Mouse (Mus musculus) neural tube, postnatal 0 days (tissue): ENCODE results near the gene Usp20. TPM values are rescaled to one million over a fixed set of nuclear protein-coding genes. Genes with fewer than 3 reads are reported as not detected.

Source experiments
- polyA plus RNA-seq: library from polyadenylated mRNA; unstranded; fragments of >200 nt; fragmentation: Nextera tagmentation; extraction: Ambion mirVana; gene quantifications from 2 replicates; pipeline ENCODE4 v1.2.1, GENCODE M21; 2015

Gene Usp20
- polyA plus RNA-seq = 29.9 and 32.1 TPM in 2 replicates

GRCm38 (mm10) chr2:30981790-30982513 lies at the start of gene Usp20, which contains the start of gene BC005624:
TSS of gene Usp20 (plus strand) at chr2:30982279.
TSS of gene BC005624 (minus strand) at chr2:30982201.

DNA sequence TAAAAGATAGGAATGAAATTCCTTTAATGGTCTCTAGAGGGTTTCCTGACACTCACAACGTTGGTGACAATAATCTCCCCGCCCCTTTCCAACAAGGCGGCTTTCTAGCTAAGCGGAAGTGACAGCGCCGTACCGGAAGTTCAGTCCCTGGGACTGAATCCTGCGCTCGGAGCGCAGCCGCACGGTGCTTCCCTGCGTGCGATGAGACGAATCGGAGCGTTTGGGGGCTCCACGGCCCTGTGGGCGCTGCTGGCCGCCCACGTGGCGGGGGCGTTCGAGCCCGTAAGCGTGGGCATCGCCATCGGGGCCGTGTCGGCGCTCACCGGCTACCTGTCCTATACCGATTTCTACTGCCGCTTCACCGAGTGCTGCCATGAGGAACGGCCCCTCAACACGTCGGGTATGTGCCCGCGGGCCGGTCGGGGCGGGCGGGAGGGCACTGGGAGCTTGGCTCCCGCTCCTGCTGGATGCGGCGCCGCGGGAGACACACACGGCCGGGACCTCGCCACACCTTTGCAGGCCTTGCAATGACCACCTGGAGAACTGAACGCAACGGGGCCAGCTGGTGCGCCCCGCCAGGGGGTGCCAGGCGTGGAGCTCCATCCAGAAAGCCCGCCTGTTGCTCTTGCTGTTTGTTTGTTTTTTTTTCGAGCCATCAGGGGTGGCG lies 29.1 kb upstream of the Usp20 start, which contains the start of gene Tor1b:
Tor1b (plus strand) TSS at position 136 of the 667 bp plus-strand sequence.

GRCm38 (mm10) chr2:30967352-30968327 lies 14.4 kb upstream of the Usp20 start, which contains the start of gene Tor1a:
TSS of gene Tor1a (minus strand) at chr2:30967933.

Other genes with a start within 250 kb of the Usp20 start
- gene 1700001O22Rik, start 178.6 kb upstream of the Usp20 start, polyA plus RNA-seq = 2.3 and 2.4 TPM in 2 replicates
- 96.5 and 103 TPM in 2 replicates for gene Ntmt1, start 174.5 kb upstream of the Usp20 start, polyA plus RNA-seq
- gene Asb6, start 151.9 kb upstream of the Usp20 start, polyA plus RNA-seq = 44.4 and 45.8 TPM in 2 replicates
- gene Prrx2, start 147.3 kb upstream of the Usp20 start, polyA plus RNA-seq = 2.2 and 6.1 TPM in 2 replicates
- gene Ptges, start 52.4 kb upstream of the Usp20 start, polyA plus RNA-seq = 4.6 and 4.7 TPM in 2 replicates
- 18.2 and 19.7 TPM in 2 replicates for gene Tor1b, start 29.3 kb upstream of the Usp20 start, polyA plus RNA-seq
- gene Tor1a, start 14.3 kb upstream of the Usp20 start, polyA plus RNA-seq = 74.0 and 82.1 TPM in 2 replicates
- gene BC005624, start 78 bp upstream of the Usp20 start, polyA plus RNA-seq = 75.2 and 80.2 TPM in 2 replicates
- gene Fnbp1, start 159.7 kb downstream of the Usp20 start, polyA plus RNA-seq = 31.9 and 36.8 TPM in 2 replicates
- gene Gpr107, start 170.0 kb downstream of the Usp20 start, polyA plus RNA-seq = 27.8 and 28.2 TPM in 2 replicates